Mouse (Mus musculus) cerebellum, postnatal 25 days (tissue): ENCODE measurements around the gene Htr3b.

ENCODE experiments used
- DNase-seq, 2 experiments: peaks; one replicate each; pipeline ENCODE4 v3.0.0; 2021; ENCODE audit warnings: mixed read lengths in 2 of 2

Htr3b gene

DNA sequence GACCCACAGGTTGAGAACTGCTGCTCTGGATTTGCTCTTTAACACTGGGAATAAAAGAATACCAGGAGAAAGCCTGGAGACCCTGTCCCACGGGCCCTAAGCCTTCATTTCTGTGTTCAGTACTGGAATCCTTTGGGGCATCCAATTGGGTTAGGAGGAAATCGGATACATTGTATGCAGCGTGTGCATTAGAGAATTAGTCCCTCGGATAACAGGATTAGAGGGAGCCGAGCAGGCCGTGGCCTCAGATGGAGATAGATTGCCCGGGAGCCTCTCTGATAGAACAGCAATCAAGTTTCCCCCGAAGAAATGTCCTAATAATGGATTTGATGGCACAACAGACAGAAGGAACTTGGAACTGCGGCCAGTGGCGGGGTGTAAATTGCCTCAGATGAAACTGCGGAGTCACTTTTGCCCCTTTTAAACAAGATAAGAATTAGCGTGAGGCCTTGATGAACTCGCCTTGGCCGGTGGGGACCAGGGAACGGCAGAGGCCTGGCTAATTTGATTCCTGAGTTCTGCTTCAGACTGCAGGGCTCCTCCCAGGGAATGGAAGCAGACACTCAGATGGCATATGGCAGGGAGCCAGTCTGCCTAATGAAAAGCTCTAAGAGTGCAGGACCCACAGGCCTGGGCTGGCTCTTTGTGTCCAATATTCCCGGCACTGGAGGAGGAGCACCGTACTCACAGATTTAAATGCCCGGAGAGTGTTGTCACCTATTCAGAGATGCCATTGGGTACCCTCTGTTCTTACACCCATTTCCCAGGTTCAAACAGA, 48.6 kb downstream of the Htr3b start:
- DNase-seq = peak; percentile 13 to 52

DNA sequence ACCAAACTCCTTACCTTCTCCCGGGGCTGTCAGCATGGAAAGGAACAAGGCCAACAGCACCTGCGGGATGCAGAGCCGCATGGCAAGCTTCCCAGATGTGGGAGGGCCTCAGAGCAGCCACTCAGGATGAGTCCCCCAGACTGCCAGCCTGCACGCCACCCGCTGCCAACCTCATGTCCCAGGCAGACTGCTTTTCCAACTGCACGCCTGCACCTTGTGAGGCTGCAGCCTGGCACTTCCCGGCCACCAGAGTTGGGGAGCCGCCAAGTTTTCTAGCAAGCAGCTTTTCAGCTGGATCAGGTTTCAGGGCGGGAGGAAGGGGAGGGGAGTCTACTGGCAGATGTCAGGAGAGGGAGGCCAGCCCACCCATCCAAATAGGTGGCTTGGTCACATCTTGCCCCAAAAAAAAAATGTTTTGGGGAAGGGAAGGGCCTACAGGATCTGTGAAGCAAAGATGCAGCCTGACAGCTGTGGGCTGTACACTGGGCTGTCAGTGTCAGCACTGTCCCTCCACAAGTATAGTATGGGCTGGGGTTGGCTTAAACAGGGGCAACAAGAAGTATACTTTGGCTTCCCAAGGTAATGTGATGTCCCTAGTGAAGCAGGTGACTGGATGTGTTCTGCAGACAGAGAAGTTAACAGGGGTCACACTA, 53.8 kb downstream of the Htr3b start, which contains the start of gene Htr3a:
Gene Htr3a, minus strand, starts transcription at position 215 of the 653 bp plus-strand sequence.
- DNase-seq = peak; percentile 74 to 83

- DNase-seq = no peak
Measured at GRCm38 (mm10) chr9:48904421-48904820, 60.4 kb downstream of the Htr3b start.

- no peak for DNase-seq
Measured at GRCm38 (mm10) chr9:48903766-48904165, 61.0 kb downstream of the Htr3b start.

- no peak for DNase-seq
Measured at GRCm38 (mm10) chr9:48898551-48898950, 66.2 kb downstream of the Htr3b start.

DNA sequence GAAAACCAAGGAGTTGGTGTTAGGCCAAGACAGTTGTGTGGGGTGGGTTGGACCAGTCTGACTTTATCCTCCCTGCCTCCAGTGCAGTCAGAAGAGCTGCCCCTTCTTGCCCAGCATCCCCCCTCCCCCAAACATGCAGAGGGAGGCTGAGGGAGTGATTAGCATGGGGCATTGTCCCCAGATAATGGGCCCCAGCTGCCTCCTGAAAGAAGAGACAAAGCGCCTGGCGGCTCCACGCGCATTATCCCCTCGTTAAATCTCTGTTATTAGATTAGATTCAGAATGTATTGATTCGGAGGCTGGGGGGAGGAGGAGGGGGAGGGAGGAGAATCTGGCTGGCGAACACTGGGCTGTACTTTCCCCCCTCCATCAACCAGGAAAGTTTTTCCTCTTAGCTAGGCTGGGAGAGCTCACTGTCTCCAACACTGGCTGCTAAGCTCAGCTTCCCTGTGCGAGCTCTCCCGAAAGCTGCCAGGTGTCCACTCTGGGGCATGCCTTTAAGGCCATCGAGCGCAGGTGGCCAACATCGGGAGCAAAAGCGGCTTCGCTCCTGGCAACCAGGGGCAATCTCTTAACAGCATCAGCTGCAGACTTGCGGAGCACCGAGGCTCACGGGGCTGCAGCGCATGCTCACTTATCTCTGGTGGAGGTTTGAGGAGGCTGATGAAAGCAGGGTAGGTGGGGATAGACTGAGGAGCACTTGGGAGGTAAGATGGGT, 68.8 kb downstream of the Htr3b start:
- DNase-seq = peak; percentile 8 to 31

DNA sequence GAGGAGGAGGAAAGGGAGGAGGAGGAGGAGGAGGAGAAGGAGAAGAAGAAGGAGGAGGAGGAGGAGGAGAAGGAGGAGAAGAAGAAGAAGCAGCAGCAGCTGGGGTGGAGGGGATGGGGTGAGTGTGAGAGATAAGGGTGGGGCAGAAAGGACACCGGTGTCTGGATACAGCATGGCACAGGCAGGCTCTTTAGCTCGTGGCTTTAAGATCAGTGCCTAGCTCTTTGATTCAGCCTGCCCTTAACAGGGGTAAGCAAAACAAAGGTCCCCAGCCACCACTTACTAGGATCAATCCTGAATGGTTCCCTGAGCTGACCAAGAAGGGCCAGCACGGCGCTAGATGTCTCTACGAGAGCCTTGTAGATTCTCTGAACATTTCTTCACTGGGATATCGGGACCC, 70.0 kb downstream of the Htr3b start:
- DNase-seq = no peak

GRCm38 (mm10) chr9:48893986-48894385, 70.8 kb downstream of the Htr3b start:
- DNase-seq = peak; percentile 71 to 80

- DNase-seq = no peak
Measured at GRCm38 (mm10) chr9:48889093-48889492, 75.7 kb downstream of the Htr3b start.
